Mouse (Mus musculus): ENCODE data around the gene Zfp292.

The Zfp292 gene

GRCm38 (mm10) chr4:34797294-34797983 is 85.3 kb downstream of the Zfp292 start:
- DNase-seq (ENCODE audit: low read depth, low spot score), result no peak

GRCm38 (mm10) chr4:34796294-34796693 is 86.5 kb downstream of the Zfp292 start:
- no peak for DNase-seq (ENCODE audit: low read depth, low spot score)

GRCm38 (mm10) chr4:34786476-34786875 is 96.3 kb downstream of the Zfp292 start:
- no peak for DNase-seq (ENCODE audit: low read depth, low spot score)

- no peak for DNase-seq (ENCODE audit: low read depth, low spot score)
These were observed 97.1 kb downstream of the Zfp292 start for GRCm38 (mm10) chr4:34785646-34786045.

- DNase-seq (ENCODE audit: low read depth, low spot score), result no peak
These were observed 97.9 kb downstream of the Zfp292 start for GRCm38 (mm10) chr4:34784865-34785264.

GRCm38 (mm10) chr4:34782730-34783129 is 100.0 kb downstream of the Zfp292 start:
- no peak for DNase-seq (ENCODE audit: low read depth, low spot score)

GRCm38 (mm10) chr4:34777677-34778527 is 104.9 kb downstream of the Zfp292 start, which contains the start of gene Smim8:
TSS of gene Smim8 (minus strand) at chr4:34778423.
- peak; percentile 81 for DNase-seq (ENCODE audit: low read depth, low spot score)

- peak; percentile 73 for DNase-seq (ENCODE audit: low read depth, low spot score)
These were observed 110.9 kb downstream of the Zfp292 start for GRCm38 (mm10) chr4:34771652-34772371.

GRCm38 (mm10) chr4:34756163-34756562 is 126.6 kb downstream of the Zfp292 start, which contains the start of gene Gm136:
TSS of gene Gm136 (minus strand) at chr4:34756263.
- DNase-seq (ENCODE audit: low read depth, low spot score), result no peak
